Mouse (Mus musculus) heart, adult 2 months (tissue): ENCODE results near the gene Atp2b2.

Experiments
- CTCF ChIP-seq: fragments of 200-600 bp; IDR thresholded peaks from 2 replicates; pipeline ENCODE4 v1.8.1; 2022; ENCODE audit warnings: antibody characterized with exemption, mild to moderate bottlenecking, moderate library complexity
- EP300 ChIP-seq: fragments of 200-500 bp; IDR thresholded peaks from 2 replicates; pipeline ENCODE4 v1.6.1; 2011; ENCODE audit warnings: low read depth, low read length, control low read depth; ENCODE audit not compliant: insufficient read depth
- POLR2A ChIP-seq: fragments of 200-500 bp; IDR thresholded peaks from 2 replicates; pipeline ENCODE4 v1.6.1; 2011; ENCODE audit warnings: mild to moderate bottlenecking, low read depth, low read length, control low read depth; ENCODE audit not compliant: insufficient read depth

DNA sequence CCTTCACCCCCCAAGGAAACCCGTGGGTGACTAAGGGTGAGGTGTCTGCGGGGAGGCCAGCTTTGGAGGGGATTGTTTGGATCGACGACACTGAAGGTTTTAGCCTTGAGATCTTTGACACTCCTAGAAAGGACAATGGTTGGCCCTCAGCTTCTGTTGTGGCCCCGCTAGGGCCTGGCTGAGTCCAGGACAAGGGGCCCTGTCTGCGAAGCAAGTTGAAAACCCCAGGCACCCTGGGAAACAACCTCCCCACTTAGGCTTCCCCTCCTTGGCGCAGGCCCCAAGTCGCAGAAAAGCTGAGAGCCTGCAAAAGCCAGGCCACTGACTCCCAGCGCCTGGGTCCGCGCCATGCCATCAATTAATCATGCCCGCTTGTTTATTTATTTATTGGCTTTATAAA lies at the start of gene Atp2b2:
- TF ChIP-seq CTCF, result no peak
- TF ChIP-seq POLR2A, result no peak
- TF ChIP-seq EP300, result no peak
